Mouse (Mus musculus) heart, embryonic 12.5 days (tissue): Measurements from ENCODE around the gene Pde4a. TPM values are rescaled to one million over a fixed set of nuclear protein-coding genes. Genes with fewer than 3 reads are reported as not detected.

ENCODE experiments used
- ATAC-seq: fragments of 200-750 bp; cut with Nextera tagmentation; 2 replicates; pipeline ENCODE4 v1.8.0; 2017; ENCODE audit warnings: moderate TSS enrichment, moderate library complexity; ENCODE audit not compliant: insufficient number of reproducible peaks, low FRiP score
- H3K27ac ChIP-seq: fragments of 300-500 bp; sonication (generic); 2 replicates; pipeline ENCODE4 v1.5.1; 2016; ENCODE audit warnings: mild to moderate bottlenecking, moderate library complexity; ENCODE audit not compliant: poor library complexity, severe bottlenecking
- H3K27me3 ChIP-seq: fragments of 300-500 bp; sonication (generic); replicated peaks from 2 replicates; pipeline ENCODE4 v1.6.1; 2016; ENCODE audit warnings: mild to moderate bottlenecking, moderate library complexity
- H3K36me3 ChIP-seq: fragments of 300-500 bp; sonication (generic); 2 replicates; pipeline ENCODE4 v1.6.1; 2016; ENCODE audit warnings: mild to moderate bottlenecking, moderate library complexity
- H3K4me1 ChIP-seq: fragments of 300-500 bp; sonication (generic); replicated peaks from 2 replicates; pipeline ENCODE4 v1.6.1; 2016; ENCODE audit warnings: mild to moderate bottlenecking
- H3K4me2 ChIP-seq: fragments of 300-500 bp; sonication (generic); 2 replicates; pipeline ENCODE4 v1.6.1; 2016; ENCODE audit warnings: mild to moderate bottlenecking, moderate library complexity
- H3K4me3 ChIP-seq: fragments of 300-500 bp; sonication (generic); 2 replicates; pipeline ENCODE4 v1.5.1; 2016; ENCODE audit warnings: mild to moderate bottlenecking
- H3K9ac ChIP-seq: fragments of 300-500 bp; sonication (generic); 2 replicates; pipeline ENCODE4 v1.6.1; 2016; ENCODE audit warnings: mild to moderate bottlenecking, moderate library complexity
- H3K9me3 ChIP-seq: fragments of 300-500 bp; sonication (generic); replicated peaks from 2 replicates; pipeline ENCODE4 v1.6.1; 2016; ENCODE audit warnings: mild to moderate bottlenecking, moderate library complexity
- WGBS: fragments of 180-500 bp; shearing (Covaris S2); methylation state at CpG from one replicate; pipeline ENCODE4 v1.1.7; 2016; 5-methylcytosine and 5-hydroxymethylcytosine counted together
- polyA plus RNA-seq: library from polyadenylated mRNA; unstranded; fragments of >200 nt; fragmentation: Nextera tagmentation; extraction: Ambion mirVana; gene quantifications from 2 replicates; pipeline ENCODE4 v1.2.1, GENCODE M21; 2016

Pde4a gene
- polyA plus RNA-seq, 1 experiment from 2014 or later, result 10.2 TPM

DNA sequence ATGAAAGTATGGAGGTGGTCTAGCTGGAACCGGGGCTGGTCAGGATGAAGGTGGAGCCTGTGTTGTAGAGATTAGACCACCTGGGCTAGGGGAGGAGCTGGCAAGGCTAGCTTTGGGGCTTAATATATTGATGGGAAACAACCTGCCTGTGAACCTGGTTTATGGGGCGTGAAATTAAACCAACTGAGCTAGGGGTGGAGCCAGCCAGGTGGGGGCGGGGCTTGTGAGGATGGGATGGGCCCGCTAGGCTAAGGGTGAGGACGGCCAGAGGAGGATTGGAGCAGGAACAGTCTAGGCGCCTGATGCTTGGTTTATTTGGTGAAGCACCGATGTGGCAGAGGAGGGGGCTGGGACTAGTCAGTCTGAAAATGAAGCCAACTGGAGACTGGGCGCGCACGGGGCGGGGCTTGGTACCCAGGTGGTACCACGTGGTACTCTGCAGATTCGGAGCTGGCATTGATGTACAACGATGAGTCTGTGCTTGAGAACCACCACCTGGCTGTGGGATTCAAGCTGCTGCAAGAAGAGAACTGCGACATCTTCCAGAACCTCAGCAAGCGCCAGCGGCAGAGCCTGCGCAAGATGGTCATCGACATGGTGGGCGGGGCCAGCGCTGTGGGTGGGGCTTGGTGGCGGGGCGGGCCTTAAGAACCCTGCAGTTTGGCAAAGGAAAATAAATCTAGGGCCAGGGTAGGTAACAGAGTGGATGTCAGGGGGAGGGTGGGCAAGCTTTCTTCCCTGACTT, 39.2 kb downstream of the Pde4a start:
- Histone ChIP-seq H3K4me2 (peak overlapping the region; percentile 62), H3K9ac (peak overlapping the region; percentile 37), H3K4me3 (peak overlapping the region; percentile 32), H3K27me3 (no peaks in the 10 kb centered on the region), H3K9me3 (no peaks in the 10 kb centered on the region), H3K36me3 (peaks cover 53% of the 10 kb centered on the region), H3K4me1 (peaks cover 9% of the 10 kb centered on the region; the same call in 1 of the 2 replicates), H3K27ac (no peak overlapping the region)
- 10% methylated on average over 23 of the region's 23 CpGs for WGBS
- peak; percentile 72 for ATAC-seq

DNA sequence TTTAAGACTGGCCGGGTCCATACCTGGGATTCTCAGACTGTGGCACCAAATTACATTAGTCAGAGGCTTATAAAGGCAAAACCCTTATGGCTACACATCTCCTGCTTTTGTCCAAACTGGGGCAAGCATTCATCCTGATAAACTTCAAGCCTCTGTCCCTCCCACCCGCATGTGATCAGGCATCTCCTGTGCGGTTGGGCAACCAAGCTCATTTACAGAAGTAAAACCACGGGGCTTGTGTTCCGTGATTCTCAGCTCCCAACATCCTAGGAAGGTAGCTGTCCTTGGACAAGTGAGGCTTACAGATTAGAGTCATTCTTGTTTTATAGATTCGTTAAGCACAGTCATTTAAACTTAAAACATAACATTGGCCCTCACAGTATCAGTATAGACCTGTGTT, 41.3 kb downstream of the Pde4a start:
- no peak for ATAC-seq
- no peak overlapping the region for H3K9ac ChIP-seq
- H3K9me3 ChIP-seq, result no peaks in the 10 kb centered on the region
- peaks cover 46% of the 10 kb centered on the region for H3K36me3 ChIP-seq
- no peaks in the 10 kb centered on the region for H3K27me3 ChIP-seq
- H3K4me1 ChIP-seq, result peaks cover 9% of the 10 kb centered on the region; the same call in 1 of the 2 replicates
- WGBS, result 85% methylated on average over 6 of the region's 6 CpGs
- no peak overlapping the region for H3K27ac ChIP-seq
- no peak overlapping the region for H3K4me2 ChIP-seq
- H3K4me3 ChIP-seq, result no peak overlapping the region

DNA sequence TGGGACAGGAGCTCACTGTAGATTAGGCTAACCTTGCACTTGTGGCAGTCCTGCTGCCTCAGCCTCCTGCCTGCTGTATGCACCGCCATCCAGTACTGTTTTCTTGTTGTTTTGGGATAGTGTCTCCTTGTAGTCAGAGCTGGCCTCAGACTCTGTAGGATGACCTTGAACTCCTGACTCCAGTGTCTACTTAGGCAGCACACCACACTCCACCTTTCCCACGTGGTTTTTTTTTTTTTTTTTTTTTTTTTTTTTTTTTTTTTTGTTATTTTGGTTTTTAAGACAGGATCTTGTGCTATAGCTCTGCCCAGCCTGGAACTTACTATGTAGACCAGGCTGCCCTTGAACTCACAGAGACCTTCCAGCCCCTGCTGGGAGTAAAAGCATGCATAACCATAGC, 43.1 kb downstream of the Pde4a start:
- no peaks in the 10 kb centered on the region for H3K9me3 ChIP-seq
- WGBS, result 62% methylated on average over 2 of the region's 2 CpGs
- no peak for ATAC-seq
- no peak overlapping the region for H3K4me2 ChIP-seq
- H3K27me3 ChIP-seq, result no peaks in the 10 kb centered on the region
- no peak overlapping the region for H3K9ac ChIP-seq
- H3K27ac ChIP-seq, result no peak overlapping the region
- H3K36me3 ChIP-seq, result peaks cover 42% of the 10 kb centered on the region
- H3K4me1 ChIP-seq, result peaks cover 9% of the 10 kb centered on the region; the same call in 1 of the 2 replicates
- no peak overlapping the region for H3K4me3 ChIP-seq

DNA sequence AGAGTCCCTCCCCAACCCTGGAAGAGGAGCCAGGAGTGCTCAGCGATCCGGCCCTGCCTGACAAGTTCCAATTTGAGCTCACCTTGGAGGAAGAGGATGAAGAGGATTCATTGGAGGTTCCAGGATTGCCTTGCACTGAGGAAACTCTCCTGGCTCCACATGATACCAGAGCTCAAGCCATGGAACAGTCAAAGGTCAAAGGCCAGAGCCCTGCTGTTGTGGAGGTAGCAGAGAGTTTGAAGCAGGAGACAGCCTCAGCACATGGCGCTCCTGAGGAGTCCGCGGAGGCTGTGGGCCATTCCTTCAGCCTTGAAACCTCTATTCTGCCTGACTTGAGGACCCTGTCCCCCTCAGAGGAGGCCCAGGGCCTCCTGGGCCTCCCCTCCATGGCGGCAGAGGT, 45.3 kb downstream of the Pde4a start:
- WGBS, result 75% methylated on average over 6 of the region's 6 CpGs
- H3K36me3 ChIP-seq, result peaks cover 29% of the 10 kb centered on the region; the same call in 1 of the 2 replicates

DNA sequence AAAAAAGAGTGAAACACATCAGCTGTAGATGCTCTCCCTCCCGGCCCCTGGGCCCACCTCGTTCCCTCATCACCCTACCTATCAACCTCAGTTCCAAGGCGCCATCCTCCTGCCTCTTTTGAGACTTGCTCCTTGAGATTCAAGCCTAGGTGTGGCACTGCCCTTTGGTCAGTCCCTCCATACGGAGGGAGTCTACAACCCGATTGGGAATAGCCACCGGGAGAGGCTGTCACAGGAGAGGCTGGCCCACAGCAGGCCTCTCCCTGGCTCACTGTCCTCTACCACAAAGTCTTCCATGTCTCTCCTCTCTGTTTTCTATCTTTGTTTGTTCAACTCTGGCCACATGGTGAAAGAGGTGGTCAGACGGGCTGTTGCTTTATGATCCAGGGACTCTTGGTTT, 46.1 kb downstream of the Pde4a start:
- Histone ChIP-seq H3K27me3 (no peaks in the 10 kb centered on the region), H3K27ac (no peak overlapping the region), H3K9me3 (no peaks in the 10 kb centered on the region), H3K4me3 (no peak overlapping the region), H3K36me3 (peaks cover 22% of the 10 kb centered on the region; the same call in 1 of the 2 replicates), H3K4me2 (no peak overlapping the region), H3K4me1 (0 out of 2 replicates have a peak, but pooled peaks cover 3% of the 10 kb centered on the region), H3K9ac (no peak overlapping the region)
- WGBS, result 85% methylated on average over 7 of the region's 7 CpGs
- no peak for ATAC-seq

More for the DNA sequence above, 45.3 kb downstream of the Pde4a start:
- no peak for ATAC-seq
- Histone ChIP-seq H3K27ac (no peak overlapping the region), H3K4me1 (no peaks in the 10 kb centered on the region), H3K9me3 (no peaks in the 10 kb centered on the region), H3K4me3 (no peak overlapping the region), H3K9ac (no peak overlapping the region), H3K27me3 (no peaks in the 10 kb centered on the region), H3K4me2 (no peak overlapping the region)

DNA sequence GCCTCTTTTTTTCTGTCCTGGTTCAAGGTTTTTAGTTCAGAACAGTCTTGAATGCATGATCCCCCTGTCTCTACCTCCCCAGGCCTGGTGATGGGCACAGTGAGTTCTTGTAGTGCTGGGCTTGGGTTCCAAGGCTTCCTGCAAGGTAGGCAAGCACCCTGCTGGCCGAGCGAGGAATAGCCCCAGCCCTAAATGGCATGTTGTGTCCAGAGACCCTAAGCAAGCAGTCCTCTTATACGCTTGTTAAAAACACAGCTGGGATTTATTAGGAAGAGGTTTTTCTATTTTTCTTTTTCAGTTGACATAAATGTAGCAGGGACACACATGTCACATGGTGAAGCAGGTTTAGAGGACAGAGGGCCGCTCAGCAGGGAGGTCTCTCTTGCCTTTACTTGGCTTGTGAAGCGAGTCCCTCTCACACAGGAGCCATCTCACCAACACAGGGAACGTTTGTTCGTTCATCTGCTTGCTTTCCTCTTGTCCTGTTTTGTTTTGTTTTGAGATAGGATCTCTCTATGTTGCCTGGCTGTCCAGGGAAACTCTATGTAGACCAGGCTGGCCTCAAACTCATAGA, 48.2 kb downstream of the Pde4a start:
- ATAC-seq, result no peak; the same call in 1 of the 2 replicates
- no peak overlapping the region for H3K9ac ChIP-seq
- WGBS, result 43% methylated on average over 7 of the region's 7 CpGs
- 0 out of 2 replicates have a peak, but pooled peaks cover 6% of the 10 kb centered on the region for H3K27me3 ChIP-seq
- peaks cover 13% of the 10 kb centered on the region; the same call in 1 of the 2 replicates for H3K36me3 ChIP-seq
- H3K4me1 ChIP-seq, result 0 out of 2 replicates have a peak, but pooled peaks cover 4% of the 10 kb centered on the region
- H3K9me3 ChIP-seq, result no peaks in the 10 kb centered on the region
- no peak overlapping the region for H3K4me2 ChIP-seq
- H3K27ac ChIP-seq, result no peak overlapping the region
- no peak overlapping the region for H3K4me3 ChIP-seq

DNA sequence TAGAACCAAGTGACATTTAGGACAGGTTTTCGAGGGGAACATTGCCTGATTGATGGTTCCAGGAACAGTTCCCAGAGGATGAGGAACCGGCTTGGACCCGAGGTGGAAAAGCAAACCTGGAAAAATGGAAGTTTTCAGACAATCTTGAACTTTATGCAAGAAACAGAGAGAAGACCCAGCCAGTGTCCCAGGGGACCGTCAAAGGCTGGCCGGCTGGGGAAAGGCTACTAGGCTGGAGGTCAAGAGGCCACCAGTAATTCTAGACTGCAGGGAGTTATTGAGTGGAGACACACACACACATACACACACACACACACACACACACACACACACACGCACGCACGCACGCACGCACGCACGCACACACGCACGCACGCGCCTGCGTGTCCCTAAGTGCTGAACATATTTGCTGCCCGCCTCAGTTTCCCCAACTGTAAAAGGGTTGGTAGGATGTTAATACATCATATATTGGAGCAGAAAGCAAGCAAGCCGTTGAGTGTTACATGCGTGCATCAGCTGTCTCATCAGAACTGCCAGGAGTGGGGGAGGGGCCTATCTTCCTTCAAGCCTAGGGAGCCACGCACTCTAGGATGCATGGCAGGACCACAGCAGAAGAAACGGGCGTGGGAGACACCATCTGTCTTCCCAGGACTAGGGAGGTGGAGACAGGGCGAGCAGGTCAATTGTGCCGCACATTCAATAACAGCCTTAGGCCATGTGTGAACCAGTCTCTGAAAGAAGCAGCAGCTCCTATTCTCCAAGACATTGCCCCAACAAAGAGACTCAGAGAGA, 50.7 kb downstream of the Pde4a start:
- Histone ChIP-seq H3K36me3 (peaks cover 6% of the 10 kb centered on the region; the same call in 1 of the 2 replicates), H3K9ac (no peak overlapping the region), H3K4me3 (no peak overlapping the region), H3K9me3 (no peaks in the 10 kb centered on the region; the same call in 1 of the 2 replicates), H3K27me3 (0 out of 2 replicates have a peak, but pooled peaks cover 6% of the 10 kb centered on the region), H3K27ac (no peak overlapping the region), H3K4me1 (peaks cover 10% of the 10 kb centered on the region), H3K4me2 (no peak overlapping the region)
- WGBS, result 72% methylated on average over 25 of the region's 25 CpGs
- no peak for ATAC-seq

DNA sequence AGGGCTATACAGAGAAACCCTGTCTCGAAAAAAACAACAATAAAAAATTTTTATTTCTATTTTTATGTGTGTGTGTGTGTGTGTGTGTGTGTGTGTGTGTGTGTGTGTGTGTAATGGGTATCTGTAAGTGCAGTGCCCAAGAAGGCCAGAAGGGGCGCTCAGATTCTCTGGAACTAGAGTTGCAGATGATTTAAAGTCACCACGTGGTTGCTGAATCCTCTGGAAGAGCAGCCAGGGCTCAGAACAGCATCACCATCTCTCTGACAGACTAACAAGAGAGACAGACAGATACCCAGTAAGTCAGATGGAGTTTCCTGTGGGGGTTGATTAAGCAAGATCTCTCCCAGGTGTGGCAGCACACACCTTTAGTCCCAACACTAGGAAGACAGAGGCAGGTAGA, 54.3 kb downstream of the Pde4a start:
- Histone ChIP-seq H3K4me1 (peaks cover 12% of the 10 kb centered on the region), H3K9ac (no peak overlapping the region), H3K9me3 (peaks cover 5% of the 10 kb centered on the region; the same call in 1 of the 2 replicates), H3K27me3 (0 out of 2 replicates have a peak, but pooled peaks cover 6% of the 10 kb centered on the region), H3K4me3 (no peak overlapping the region), H3K4me2 (no peak overlapping the region), H3K27ac (no peak overlapping the region), H3K36me3 (no peaks in the 10 kb centered on the region)
- 44% methylated on average over 3 of the region's 3 CpGs for WGBS
- ATAC-seq, result no peak

DNA sequence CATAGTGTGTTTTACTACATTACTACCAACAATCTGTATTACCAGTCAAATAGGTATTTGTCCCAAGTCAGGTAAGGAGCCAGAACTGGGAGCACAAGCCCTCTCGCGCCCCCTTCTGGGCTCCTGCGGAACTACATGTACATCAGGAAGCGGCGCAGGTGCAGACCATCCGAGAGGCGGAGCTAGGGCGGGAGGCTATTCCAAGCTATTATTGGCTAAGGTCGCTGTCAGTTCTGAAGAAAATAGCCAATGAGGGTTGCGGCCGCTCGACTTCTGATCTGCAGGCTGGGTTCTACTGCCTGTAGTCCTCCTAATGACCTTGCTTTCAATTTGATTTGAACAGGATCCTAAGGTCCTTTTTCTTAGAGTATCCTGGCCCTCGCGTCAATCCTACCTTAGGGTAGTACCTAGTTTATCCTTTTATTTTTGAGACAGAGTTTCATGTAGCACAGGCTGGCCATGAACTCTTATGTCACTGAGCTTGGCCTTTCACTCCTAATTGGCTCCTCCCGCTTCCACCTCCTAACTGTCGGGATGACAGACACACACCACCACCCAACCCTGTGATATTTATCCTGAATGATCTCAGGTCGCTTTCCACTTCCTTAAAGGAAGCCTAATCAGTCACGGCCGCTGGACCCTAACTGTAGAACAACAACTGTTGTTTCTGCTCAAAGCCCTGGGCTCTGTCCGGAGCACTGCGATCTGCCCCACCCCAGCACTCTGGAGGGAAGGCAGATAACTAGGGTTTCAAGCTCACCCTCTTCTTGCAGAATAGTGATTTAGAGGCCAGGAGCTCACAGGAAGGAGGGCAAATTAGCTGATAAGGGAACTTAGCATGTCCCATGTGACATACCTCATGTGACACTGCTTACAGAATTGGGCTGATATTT, 55.2 kb downstream of the Pde4a start:
- H3K4me2 ChIP-seq, result peak overlapping the region; percentile 58
- peak overlapping the region; percentile 39; the same call in 1 of the 2 replicates for H3K9ac ChIP-seq
- no peaks in the 10 kb centered on the region for H3K36me3 ChIP-seq
- 0 out of 2 replicates have a peak, but pooled peaks cover 6% of the 10 kb centered on the region for H3K27me3 ChIP-seq
- H3K4me3 ChIP-seq, result peak overlapping the region; percentile 20
- H3K9me3 ChIP-seq, result peaks cover 5% of the 10 kb centered on the region; the same call in 1 of the 2 replicates
- WGBS, result 4% methylated on average over 21 of the region's 21 CpGs
- peak overlapping the region; percentile 57 for H3K27ac ChIP-seq
- peaks cover 12% of the 10 kb centered on the region for H3K4me1 ChIP-seq
- ATAC-seq, result peak; percentile 90

DNA sequence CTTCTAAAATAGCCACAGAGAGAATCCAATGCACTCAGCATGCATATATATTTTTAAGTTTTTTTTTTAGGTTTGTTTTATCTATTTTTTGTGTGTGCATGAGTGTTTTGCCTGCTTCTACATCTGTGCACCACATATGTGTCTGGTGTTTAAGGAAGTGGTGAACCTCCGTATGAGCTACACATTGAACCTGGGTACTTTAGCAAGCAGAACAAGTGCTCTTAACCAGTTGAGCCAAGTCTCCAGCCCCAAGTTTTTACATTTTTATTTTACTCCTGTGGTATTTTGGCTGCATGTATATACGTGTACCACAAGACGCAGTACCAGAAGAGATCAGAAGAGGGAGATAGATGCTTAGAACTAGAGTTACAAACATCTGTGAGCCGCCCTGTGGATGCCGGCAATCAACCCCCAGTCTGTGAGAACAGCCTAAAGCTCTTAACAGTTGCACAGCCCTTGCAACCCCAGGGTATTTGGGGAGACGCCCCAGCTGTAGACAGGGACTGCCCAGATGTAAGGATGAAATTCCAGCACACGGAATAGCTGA, 55.9 kb downstream of the Pde4a start:
- peaks cover 5% of the 10 kb centered on the region; the same call in 1 of the 2 replicates for H3K9me3 ChIP-seq
- peak overlapping the region; percentile 57; the same call in 1 of the 2 replicates for H3K27ac ChIP-seq
- H3K9ac ChIP-seq, result no peak overlapping the region
- peak overlapping the region; percentile 58; the same call in 1 of the 2 replicates for H3K4me2 ChIP-seq
- no peak overlapping the region for H3K4me3 ChIP-seq
- peak; percentile 56; the same call in 1 of the 2 replicates for ATAC-seq
- 18% methylated on average over 7 of the region's 7 CpGs for WGBS
- H3K36me3 ChIP-seq, result no peaks in the 10 kb centered on the region
- peaks cover 11% of the 10 kb centered on the region for H3K4me1 ChIP-seq
- H3K27me3 ChIP-seq, result 0 out of 2 replicates have a peak, but pooled peaks cover 6% of the 10 kb centered on the region
